Mouse (Mus musculus): ENCODE measurements around the gene Myod1.

The Myod1 gene

GRCm38 (mm10) chr7:46415818-46416425 is 39.6 kb downstream of the Myod1 start:
- no peak for DNase-seq (ENCODE audit: low spot score in 2 of 2)

- no peak for DNase-seq (ENCODE audit: low spot score in 2 of 2)
Observed at GRCm38 (mm10) chr7:46417467-46417866, 41.2 kb downstream of the Myod1 start.

- no peak for DNase-seq (ENCODE audit: low spot score in 2 of 2)
Observed at GRCm38 (mm10) chr7:46418102-46418622, 41.9 kb downstream of the Myod1 start.

GRCm38 (mm10) chr7:46421535-46421934 is 45.3 kb downstream of the Myod1 start:
- DNase-seq (ENCODE audit: low spot score in 2 of 2), result no peak

- no peak for DNase-seq (ENCODE audit: low spot score in 2 of 2)
Observed at GRCm38 (mm10) chr7:46422052-46422763, 45.9 kb downstream of the Myod1 start.

GRCm38 (mm10) chr7:46422764-46423412 is 46.6 kb downstream of the Myod1 start:
- peak; percentile 36 to 53 for DNase-seq (ENCODE audit: low spot score in 2 of 2)

- DNase-seq (ENCODE audit: low spot score in 2 of 2), result no peak
Observed at GRCm38 (mm10) chr7:46423951-46424350, 47.7 kb downstream of the Myod1 start.

- DNase-seq (ENCODE audit: low spot score in 2 of 2), result no peak
Observed at GRCm38 (mm10) chr7:46425012-46425411, 48.7 kb downstream of the Myod1 start.

All from spleen, postnatal 14 days (tissue).